Mouse (Mus musculus) ES-Bruce4 (cell line): Measurements from ENCODE around the gene Phf13. TPM values are rescaled to one million over a fixed set of nuclear protein-coding genes. Genes with fewer than 3 reads are reported as not detected.

Experiments used
- H3K27ac ChIP-seq: 2 replicates; pipeline ENCODE4 v1.5.1; 2012; ENCODE audit warnings: low read length, inconsistent platforms; ENCODE audit not compliant: insufficient read depth
- H3K27me3 ChIP-seq: 2 replicates; pipeline ENCODE4 v1.6.1; 2012; ENCODE audit warnings: mild to moderate bottlenecking, low read length, inconsistent platforms; ENCODE audit not compliant: control insufficient read depth, poor library complexity, insufficient read depth, severe bottlenecking
- H3K36me3 ChIP-seq: 2 replicates; pipeline ENCODE4 v1.6.1; 2012; ENCODE audit warnings: inconsistent platforms, mild to moderate bottlenecking, low read length, moderate library complexity; ENCODE audit not compliant: control insufficient read depth, poor library complexity, insufficient read depth, severe bottlenecking
- H3K4me1 ChIP-seq: one replicate; pipeline ENCODE4 v1.8.1; 2011; ENCODE audit warnings: low read length; ENCODE audit not compliant: control insufficient read depth, insufficient read depth
- H3K4me3 ChIP-seq: 2 replicates; pipeline ENCODE4 v1.5.1; 2011; ENCODE audit warnings: low read depth, mild to moderate bottlenecking, low read length
- H3K9ac ChIP-seq: 2 replicates; pipeline ENCODE4 v1.6.1; 2012; ENCODE audit warnings: low read depth, mild to moderate bottlenecking, inconsistent platforms; ENCODE audit not compliant: poor library complexity, severe bottlenecking
- H3K9me3 ChIP-seq: replicated peaks from 2 replicates; pipeline ENCODE4 v1.6.1; 2012; ENCODE audit warnings: mild to moderate bottlenecking, low read length, inconsistent platforms; ENCODE audit not compliant: control insufficient read depth, poor library complexity, insufficient read depth, severe bottlenecking
- CTCF ChIP-seq: IDR thresholded peaks from one replicate; pipeline ENCODE4 v1.8.1; 2011; ENCODE audit warnings: low read depth, low read length
- EP300 ChIP-seq: IDR thresholded peaks from 2 replicates; pipeline ENCODE4 v1.6.1; 2011; ENCODE audit warnings: low read depth, low read length; ENCODE audit not compliant: insufficient read depth
- POLR2A ChIP-seq: IDR thresholded peaks from one replicate; pipeline ENCODE4 v1.8.1; 2011; ENCODE audit warnings: low read length; ENCODE audit not compliant: insufficient read depth
- polyA plus RNA-seq: library from polyadenylated mRNA; stranded (reverse); fragments of >200 nt; gene quantifications from 2 replicates; pipeline ENCODE4 v1.2.4, GENCODE M21; 2011; ENCODE audit warnings: low read depth; ENCODE audit not compliant: missing spikeins, insufficient read depth, insufficient read length

The Phf13 gene
- polyA plus RNA-seq, 1 experiment: 49.7 TPM

DNA sequence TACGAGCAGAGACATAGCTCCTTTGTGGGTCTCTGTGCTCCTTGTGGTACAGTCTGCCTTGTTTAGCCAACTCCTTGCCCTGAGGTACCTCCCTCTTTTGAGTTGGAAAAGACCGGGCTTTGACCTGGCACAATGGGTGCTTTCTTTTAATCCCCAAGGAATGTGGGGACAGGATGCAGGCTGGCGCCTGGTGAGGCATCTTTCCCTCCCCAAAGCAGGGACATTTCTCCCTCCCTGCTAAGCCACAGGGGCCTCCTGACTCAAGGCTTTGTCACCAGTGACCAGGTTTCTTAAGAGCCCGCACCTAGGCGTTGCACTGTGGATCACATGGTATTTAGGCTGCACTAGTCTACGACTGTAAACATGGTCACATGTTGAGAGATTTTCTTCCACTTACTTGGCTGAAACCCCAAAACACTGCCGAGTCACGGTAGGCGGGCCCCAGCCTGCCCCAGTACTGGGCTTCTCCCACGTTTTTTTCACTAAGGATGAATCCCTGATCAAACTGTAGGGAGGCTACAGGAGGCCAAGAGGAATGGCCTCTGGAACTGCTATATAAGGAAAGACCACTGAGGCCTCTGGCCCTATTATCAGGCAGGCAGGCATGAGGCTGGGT lies 14.1 kb upstream of the Phf13 start:
- no peaks in the 10 kb centered on the region for H3K27me3 ChIP-seq
- H3K4me3 ChIP-seq: peak overlapping the region; percentile 93
- peak overlapping the region; percentile 69 for H3K9ac ChIP-seq
- no peaks in the 10 kb centered on the region for H3K4me1 ChIP-seq
- H3K9me3 ChIP-seq: no peaks in the 10 kb centered on the region
- H3K27ac ChIP-seq: no peak overlapping the region
- H3K36me3 ChIP-seq: peaks cover 25% of the 10 kb centered on the region
- TF ChIP-seq EP300 (no peak), POLR2A (no peak), CTCF (no peak)

DNA sequence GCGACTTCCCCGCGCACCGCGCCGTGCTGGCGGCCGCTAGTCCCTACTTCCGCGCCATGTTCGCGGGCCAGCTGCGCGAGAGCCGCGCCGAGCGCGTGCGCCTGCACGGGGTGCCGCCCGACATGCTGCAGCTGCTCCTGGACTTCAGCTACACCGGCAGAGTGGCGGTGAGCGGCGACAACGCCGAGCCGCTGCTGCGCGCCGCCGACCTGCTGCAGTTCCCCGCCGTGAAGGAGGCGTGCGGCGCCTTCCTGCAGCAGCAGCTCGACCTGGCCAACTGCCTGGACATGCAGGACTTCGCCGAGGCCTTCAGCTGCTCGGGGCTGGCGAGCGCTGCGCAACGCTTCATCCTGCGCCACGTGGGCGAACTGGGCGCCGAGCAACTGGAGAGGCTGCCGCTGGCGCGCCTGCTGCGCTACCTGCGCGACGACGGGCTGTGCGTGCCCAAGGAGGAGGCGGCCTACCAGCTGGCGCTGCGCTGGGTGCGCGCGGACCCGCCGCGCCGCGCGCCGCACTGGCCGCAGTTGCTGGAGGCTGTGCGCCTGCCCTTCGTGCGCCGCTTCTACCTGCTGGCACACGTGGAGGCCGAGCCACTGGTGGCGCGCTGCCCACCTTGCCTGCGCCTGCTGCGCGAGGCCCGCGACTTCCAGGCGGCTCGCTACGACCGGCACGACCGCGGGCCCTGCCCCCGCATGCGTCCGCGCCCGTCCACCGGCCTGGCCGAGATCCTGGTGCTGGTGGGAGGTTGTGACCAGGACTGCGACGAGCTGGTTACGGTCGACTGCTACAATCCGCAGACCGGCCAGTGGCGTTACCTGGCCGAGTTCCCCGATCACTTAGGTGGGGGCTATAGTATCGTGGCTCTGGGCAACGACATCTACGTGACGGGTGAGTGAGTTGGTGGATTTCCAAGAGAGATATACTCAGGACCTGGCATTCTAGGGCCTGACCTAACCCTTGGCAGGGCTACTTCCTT lies 13.3 kb upstream of the Phf13 start:
- H3K36me3 ChIP-seq: peaks cover 23% of the 10 kb centered on the region
- H3K9ac ChIP-seq: peak overlapping the region; percentile 69
- no peaks in the 10 kb centered on the region for H3K4me1 ChIP-seq
- H3K4me3 ChIP-seq: peak overlapping the region; percentile 93
- no peaks in the 10 kb centered on the region for H3K9me3 ChIP-seq
- no peak overlapping the region for H3K27ac ChIP-seq
- TF ChIP-seq POLR2A (no peak), EP300 (no peak), CTCF (no peak)
- H3K27me3 ChIP-seq: no peaks in the 10 kb centered on the region

DNA sequence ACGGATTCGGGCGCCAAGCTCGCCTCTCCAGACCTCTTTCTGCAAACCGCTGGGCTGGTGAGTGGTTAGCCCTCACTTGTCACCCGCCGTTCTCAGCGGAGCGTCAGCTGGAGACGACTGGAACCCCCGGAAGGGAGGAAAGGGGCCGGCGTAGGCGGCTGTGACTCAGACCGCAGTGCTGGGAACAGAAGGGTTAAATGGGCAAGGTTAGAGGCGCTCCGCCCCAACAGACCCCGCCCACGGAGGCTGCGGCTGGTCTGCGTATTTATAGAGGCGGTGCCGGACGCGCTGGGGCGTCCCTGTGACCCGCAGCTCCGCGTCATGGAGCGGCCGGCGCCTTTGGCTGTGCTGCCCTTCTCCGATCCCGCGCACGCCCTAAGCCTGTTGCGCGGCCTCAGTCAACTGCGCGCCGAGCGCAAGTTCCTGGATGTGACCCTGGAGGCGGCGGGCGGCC lies 12.6 kb upstream of the Phf13 start, which contains the start of gene Klhl21:
TSS of gene Klhl21 (plus strand) at position 182 of the 454 bp plus-strand sequence.
- Histone ChIP-seq H3K9ac (peak within 1 kb of the TSS; percentile 69), H3K27ac (peak within 1 kb of the TSS; percentile 71; the same call in 1 of the 2 replicates), H3K36me3 (peaks cover 16% of the 10 kb centered on the region), H3K4me1 (no peaks in the 10 kb centered on the region), H3K27me3 (no peaks in the 10 kb centered on the region), H3K4me3 (peak within 1 kb of the TSS; percentile 93), H3K9me3 (no peaks in the 10 kb centered on the region)
- TF ChIP-seq POLR2A (peak; percentile 94), EP300 (no peak; the same call in 1 of the 2 replicates)

DNA sequence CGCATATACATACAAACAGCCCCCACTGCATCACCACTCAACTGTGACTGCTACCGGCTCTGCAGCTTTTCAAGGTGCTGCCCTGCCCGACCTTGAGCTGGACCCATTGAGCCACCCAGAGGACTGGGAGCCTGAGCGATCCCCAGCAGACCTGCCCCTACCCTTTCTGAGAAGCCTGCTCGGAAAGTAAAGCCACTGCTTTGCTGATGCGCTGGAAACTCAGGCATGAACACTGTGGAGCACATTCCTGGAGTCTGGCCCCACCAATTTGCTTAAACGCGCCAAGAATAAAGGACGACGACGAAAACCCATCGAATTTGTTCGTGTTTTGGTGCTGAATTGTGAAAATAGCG lies 12.1 kb upstream of the Phf13 start:
- H3K27ac ChIP-seq: no peak overlapping the region
- H3K27me3 ChIP-seq: no peaks in the 10 kb centered on the region
- no peaks in the 10 kb centered on the region for H3K9me3 ChIP-seq
- H3K4me3 ChIP-seq: peak overlapping the region; percentile 65
- peak overlapping the region; percentile 69 for H3K9ac ChIP-seq
- H3K4me1 ChIP-seq: no peaks in the 10 kb centered on the region
- TF ChIP-seq EP300 (no peak), POLR2A (no peak), CTCF (no peak)
- peaks cover 12% of the 10 kb centered on the region for H3K36me3 ChIP-seq

DNA sequence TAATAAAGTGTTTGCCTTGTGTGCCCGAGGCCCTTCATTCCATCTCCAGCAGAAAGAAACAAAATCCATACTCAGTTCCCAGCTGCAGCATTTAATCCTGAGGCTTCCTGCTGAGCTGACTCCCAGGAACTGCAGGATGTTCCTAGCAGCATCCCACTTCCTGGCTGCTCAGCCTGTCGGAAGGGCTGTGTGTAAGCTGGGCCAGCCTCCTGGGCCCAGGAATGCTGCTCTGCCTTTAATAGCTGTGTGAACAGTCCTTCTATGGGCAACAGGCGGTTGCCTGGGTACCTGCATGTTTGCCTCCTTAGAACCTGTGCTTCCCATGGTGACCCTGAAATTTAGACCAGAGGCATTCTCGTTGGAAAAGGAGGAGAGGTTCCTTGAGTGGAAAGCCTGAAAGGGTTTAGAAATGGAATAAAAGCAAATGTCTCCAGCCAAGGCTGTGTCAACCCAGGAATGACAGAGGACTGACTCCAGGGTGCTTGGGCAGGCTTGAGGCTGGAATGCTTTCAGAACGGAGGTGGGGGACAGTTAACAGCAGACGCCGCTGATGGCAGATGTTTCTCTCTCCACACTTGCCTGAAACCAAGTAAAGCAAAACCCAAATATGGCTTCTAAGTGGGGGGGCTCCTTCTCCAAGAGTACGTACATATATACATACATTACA lies 11.6 kb upstream of the Phf13 start:
- peak overlapping the region; percentile 69; the same call in 1 of the 2 replicates for H3K9ac ChIP-seq
- H3K4me3 ChIP-seq: peak overlapping the region; percentile 65
- H3K9me3 ChIP-seq: no peaks in the 10 kb centered on the region
- peaks cover 7% of the 10 kb centered on the region for H3K36me3 ChIP-seq
- H3K27me3 ChIP-seq: no peaks in the 10 kb centered on the region
- TF ChIP-seq CTCF (no peak), EP300 (peak; percentile 55; the same call in 1 of the 2 replicates)
- no peaks in the 10 kb centered on the region for H3K4me1 ChIP-seq
- peak overlapping the region; percentile 71 for H3K27ac ChIP-seq
